Mouse (Mus musculus): ENCODE results near the gene Mettl3. TPM values are rescaled to one million over a fixed set of nuclear protein-coding genes. Genes with fewer than 3 reads are reported as not detected.
"Not testable (repeated sequence)": the region's sequence is repeated elsewhere in the genome, so short reads cannot be mapped to it uniquely, and the experiment has no call there.

Gene Mettl3
- total RNA-seq (2021), result 10 to 100 TPM; 36.1 to 47.3 TPM
- long read RNA-seq, experiment 1, transcript Mettl3-201 (11 exons, 2,025 nt), result major isoform, 42 of 63 reads
- long read RNA-seq, experiment 1, partial matches to known transcripts, result 11 of 63 reads
- long read RNA-seq, experiment 1, other reads (novel, unspliced or antisense), result 10 of 63 reads
- long read RNA-seq, experiment 2, transcript Mettl3-201 (11 exons, 2,025 nt), result major isoform, 10 of 15 reads
- long read RNA-seq, experiment 2, partial matches to known transcripts, result 1 of 15 reads
- long read RNA-seq, experiment 2, other reads (novel, unspliced or antisense), result 3 of 15 reads

DNA sequence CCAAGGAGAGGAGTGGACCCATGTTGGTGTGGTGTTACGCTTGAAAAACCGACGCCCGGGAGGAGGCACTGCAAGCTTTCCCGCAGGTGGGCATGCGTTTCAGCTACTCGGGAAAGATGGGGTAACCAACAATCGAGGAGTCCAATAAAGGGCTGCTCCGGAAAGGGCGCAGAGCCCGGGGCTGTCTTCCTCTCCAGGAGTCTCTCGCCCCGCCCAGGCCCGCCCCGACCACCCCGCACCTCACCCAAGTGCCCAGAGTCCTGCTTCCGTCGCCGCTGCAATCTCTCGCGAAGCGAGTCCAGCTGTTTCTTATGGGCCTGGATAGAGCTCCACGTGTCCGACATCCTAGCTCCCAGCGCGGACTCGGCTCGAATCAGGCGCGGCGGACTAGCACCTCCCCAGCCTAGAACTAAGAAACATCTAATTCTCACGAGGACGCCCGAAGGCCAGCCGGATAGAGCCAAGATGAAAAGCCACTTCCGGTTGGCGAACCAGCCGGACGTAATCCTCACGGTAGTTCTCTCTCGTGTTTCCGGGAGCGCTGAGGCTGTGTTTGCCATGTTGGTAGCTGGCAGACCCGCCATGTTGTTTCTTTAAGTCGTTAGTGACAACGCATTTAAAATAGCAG lies at the start of gene Mettl3:
Gene Mettl3, minus strand, starts transcription at position 485 of the 628 bp plus-strand sequence.
- DNase-seq, result peak; percentile 92

DNA sequence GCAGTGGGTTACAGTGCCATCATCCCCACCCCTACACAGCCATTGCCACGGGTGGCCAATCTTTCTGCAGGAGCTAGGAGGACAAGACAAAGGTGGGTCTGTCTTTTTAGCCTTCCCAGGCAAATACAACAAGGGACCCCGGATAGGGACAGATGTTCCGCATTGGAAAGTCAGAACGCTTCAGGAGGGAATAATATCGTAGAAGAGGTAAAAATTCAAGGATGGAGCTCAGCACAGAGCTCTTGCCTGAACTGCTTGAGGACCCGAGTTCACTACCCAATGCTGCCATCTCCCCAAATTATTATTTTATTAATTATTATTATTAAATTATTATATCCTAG lies 34.6 kb upstream of the Mettl3 start:
- DNase-seq, result no peak

DNA sequence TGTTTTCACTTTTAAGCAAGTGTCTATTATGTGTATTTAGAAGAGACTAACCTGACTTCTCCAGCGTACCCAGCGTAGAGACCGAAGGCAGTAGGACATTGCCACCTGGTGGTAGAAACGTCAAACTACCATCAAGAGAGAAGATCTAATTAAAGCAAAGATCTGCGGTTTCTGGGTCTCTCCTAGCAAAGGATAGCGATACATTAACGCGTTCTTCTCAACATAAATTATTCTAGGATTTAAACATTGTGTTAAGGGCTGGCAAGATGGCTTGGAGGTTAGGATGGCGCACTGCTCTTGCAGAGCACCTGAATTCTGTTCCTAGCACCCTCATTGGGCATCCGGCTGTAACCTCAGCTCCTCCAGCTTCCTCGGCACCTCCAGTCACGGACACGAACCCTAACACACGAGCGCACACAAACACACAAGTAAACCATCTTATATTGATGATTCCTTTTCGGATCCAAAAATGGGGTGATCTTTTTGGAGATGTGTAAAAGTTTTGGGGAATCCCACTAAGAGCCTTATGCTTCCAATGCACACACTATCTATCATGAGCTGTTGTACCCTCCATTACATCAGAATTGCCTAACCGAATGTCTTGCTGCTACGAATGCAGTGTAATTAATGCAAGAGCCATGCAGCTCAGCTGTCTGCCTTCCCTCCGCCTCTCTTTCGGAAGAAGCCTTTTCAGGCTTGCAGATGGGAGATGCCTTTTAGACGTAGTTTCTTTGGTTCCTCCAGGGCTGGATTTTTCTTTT lies 34.0 kb upstream of the Mettl3 start:
- DNase-seq, result peak; percentile 36 to 71

DNA sequence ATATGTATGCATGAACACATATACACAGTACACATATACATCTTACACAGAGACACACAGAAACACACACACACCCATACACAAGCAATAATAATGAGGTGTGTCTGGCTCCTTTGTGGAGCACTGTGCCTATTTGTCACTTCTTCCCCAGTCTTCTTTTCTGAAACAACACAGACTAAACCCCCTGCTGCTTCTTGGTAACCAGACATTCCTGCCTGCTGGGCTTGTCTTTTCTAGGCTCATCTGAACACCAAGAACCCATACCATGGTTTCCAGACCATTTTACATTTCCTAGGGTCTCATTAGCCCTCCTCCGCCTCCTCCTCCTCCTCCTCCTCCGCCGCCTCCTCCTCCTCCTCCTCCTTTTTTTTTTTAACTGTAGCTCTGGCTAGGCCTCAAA lies 27.2 kb upstream of the Mettl3 start:
- DNase-seq, result no peak

DNA sequence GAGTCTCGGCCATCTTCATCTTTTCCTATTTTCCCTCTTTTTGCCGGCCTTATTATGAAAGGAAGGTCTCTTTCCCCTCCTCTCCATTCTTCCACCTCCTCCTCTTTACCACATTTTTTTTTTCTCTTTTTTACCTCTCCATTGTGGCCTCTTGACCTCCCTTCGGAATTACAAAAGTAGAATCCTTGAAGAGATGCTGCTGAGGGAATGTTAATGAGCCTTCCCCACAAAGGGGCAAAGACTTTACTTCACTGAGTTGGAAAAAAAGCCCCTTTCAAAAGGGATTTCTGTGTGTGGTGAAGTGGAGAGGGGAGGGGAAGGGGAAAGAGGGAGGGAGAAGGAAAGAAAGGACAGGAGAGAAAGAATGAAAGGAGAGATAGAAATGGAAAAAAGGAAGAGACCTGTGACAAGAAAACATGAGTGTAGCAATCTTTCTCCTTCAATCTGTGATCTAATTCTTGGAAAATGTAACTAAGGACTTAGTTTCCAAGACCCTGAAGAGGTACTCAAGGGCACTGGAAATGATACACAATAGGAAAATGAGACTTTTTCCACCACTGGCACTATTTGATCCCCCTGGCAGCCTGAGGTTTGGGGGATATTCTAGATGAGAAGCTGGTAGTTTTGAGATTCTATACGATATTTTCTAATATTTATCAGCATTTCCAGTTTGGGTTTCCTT lies 26.3 kb upstream of the Mettl3 start:
- no peak for DNase-seq

DNA sequence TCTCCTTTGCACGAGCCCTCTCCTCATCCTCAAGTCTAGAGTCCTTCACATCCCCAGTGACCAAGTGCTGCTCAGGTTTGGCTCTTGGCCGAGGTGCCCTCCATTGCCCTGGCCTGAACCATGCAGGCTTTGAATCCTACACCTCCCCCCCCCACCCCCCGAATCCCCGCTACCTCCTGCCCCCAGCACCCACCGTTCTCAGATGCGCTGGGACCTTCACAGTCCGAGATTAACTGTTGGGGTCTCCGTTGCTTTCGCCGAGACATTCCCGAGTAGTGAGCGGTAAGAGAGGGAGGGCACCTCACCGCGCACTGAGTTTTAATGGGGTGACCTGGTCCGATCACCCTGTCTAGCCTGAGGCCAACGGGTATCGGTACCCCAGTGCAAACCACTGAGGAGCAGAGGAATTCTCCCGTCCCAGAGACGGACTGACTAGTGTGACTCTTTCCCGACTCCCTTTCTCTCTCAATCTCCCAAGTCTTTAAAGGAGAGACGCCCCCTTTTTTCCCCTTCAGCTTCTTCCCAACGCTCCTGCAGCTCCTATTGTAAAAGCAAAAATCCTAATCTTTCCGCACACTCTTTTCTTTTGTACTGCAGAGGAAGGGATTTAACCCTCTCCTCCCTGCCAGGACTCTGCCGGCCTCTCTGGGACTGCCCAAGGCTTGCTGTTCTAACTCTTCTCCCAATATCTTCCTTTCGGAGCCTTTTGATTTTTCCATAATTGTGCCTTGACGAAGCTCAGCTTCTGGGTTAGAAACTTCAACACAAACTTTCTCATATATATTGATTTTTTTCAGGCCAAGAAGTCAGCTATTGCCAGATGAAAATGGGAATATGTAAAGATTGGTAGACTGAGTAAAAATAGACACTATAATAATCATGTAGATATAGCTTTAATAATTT lies 23.2 kb upstream of the Mettl3 start, which contains the start of gene Sall2:
Gene Sall2, minus strand, starts transcription at position 853 of the 903 bp plus-strand sequence.
- no peak for DNase-seq

DNA sequence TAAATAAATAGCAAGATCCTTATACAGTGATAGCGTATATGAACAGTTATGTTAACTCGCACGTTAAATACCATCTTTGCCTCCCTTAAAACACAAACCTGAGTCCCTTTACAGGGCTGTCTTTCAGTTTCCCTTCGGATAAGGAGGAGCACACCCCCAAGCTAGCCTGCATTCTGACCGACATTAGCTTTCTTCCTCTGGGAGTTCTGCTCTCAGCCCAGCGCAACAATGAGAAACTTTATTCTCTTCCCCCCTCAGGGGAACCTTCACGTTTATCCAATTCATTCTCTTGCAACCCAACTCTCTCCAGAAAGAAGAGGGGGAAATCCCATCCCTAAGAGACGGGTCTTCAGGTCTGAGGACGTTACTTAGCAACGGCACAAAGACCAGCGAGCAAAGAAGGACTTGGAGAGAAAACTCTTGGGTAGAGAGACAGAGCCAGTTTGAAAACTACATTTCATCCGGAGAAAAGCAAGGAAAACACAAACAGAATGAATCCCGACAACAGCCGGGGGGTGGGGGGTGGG lies 22.5 kb upstream of the Mettl3 start:
- no peak for DNase-seq

DNA sequence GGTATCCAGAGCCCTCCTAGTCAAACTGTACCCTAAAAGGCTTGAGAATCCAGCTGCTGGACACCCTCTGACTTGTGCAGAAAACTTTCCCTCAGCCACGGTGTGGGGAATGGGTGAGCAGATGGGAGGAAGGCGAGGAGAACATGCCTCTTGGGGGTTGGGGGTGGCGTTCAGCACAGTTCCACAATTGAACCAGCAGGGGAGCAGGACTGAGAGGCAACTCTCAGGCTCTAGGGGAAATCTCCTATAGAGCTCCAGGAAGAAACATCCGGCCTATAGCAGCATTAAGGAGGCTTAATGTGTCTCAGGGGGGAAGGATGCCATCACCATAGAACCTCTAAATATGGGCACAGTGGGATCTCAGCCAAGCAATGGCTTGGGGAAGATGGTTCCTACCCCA lies 21.0 kb upstream of the Mettl3 start:
- DNase-seq, result no peak

DNA sequence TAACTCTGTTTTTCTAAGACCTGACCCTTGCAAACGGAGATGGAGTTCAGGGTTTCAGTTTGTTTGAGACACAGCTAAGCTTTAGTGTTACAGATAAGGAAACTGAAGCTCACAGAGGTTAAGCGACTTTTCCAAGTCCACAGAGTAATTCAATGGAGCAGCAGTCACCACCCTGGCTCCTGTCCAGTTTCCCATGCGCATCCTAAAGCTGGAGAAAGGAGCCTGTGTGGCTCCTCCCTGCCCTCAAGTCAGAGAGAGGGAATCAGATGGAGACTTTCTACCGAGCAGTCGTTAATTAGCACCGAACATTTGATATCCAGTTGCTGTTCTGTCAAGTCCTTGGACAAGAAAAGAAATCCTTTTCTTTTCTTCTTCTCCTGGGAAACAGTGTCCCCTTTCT lies 14.4 kb upstream of the Mettl3 start:
- DNase-seq, result no peak

DNA sequence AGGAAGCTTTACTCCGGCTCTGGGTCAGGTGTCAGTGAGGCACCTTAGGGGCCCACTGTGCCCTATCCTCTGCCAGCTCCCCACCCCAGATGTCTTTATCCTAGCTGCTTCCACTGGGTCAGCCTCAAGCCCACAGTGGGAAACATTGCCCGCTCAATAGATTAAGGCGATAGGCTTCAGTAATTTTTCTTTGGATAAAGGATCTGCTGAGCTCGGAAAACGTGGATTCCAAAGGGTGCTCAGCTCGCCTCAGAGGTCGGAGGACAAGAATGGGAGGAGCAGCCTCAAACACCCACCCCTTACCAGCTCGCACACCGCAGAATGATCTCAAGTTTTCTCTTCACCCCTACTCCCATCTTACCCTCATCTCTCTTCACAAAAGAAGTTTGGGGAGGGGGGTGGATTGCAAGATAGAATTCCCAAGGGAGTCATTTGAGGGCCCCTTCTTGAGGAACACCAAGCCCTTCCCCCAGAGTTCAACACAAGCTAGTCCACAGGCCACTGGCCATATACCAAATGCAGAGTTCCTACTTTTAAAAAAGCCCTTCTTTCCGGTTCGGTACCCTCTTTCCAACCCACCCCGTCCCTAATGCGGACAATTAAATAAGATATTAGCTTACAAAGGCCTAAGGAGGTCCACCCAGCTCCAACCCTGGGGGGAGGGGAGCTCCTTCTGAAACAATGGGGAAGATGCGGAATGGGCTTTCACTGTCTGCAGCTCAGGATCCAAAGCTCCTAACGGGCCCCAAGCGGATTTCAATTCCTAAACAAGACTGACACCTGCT lies 11.7 kb upstream of the Mettl3 start:
- DNase-seq, result peak; percentile 13 to 27

DNA sequence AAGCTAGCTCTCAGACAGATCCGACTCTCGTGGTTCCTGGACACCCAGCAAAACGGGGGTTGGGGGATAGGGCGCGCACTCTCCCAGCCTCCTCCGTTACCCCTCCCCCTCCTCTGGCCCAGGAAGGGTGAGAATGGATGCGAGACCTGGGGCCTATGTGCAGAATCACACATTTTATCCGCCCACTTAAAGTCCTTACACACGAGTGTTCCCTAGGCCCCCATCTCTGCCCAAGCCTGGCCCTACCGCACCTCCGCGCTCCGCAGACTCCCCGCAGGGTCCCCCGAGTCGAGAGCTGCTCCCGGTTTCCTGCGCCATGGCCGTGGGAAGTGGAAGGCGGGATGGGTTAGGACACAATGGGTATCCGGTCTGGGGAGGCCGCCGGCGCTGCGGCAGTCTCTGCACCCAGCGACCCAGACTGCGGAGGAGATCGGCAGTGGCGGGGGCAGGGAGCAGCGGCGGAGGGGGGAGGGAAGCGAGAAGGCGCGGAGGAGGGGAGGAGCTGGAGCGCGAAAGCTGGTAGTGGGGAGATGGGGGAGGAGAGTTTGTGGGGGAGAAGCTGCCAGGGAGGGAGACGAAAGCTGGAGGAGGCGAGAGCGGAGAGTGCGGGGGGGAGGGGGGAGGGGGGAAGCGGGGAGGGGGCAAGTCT lies 11.0 kb upstream of the Mettl3 start:
- DNase-seq, result peak; percentile 73 to 83

DNA sequence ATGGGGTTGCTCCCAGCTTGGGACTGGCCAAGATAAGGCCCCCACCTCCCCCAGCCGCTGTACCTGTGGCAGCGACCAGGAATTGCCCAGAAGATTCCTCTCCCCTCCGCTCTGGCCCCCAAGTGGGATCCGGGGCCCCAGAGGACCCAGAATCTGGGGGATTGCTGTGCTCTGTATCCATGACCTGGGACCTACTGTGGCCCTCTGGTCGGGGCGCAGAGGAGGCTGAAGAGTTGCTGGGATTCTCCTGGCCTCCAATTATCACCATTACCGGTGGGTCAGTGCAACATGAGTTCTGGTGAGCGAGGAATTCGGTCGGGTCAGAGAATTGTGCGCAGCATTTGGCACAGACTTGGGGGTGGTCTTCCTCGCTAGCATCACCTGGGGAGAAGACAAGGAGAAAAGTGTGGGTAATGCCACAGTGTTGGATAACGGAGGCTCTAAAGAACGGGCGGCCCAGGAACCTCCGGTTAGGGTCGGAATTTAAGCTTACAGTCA lies 10.4 kb upstream of the Mettl3 start:
- DNase-seq, result no peak

DNA sequence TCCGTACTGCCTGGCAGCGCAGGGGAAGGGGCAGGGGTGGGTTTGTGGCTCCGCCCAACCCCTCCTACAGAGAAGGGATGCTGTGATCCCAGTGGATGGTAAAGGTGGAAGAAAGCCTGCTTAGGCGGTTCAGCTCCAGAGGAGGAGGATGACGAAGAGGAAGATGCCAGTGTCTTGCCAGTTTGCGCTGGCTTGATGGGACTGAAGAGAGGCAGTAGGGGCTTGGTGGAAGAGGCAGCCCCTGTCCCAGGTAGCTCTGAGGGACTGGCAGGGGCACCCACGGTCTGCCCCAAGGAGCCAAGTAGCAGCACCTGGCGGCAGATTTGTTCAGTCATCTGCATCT lies 9.9 kb upstream of the Mettl3 start:
- DNase-seq, result no peak

DNA sequence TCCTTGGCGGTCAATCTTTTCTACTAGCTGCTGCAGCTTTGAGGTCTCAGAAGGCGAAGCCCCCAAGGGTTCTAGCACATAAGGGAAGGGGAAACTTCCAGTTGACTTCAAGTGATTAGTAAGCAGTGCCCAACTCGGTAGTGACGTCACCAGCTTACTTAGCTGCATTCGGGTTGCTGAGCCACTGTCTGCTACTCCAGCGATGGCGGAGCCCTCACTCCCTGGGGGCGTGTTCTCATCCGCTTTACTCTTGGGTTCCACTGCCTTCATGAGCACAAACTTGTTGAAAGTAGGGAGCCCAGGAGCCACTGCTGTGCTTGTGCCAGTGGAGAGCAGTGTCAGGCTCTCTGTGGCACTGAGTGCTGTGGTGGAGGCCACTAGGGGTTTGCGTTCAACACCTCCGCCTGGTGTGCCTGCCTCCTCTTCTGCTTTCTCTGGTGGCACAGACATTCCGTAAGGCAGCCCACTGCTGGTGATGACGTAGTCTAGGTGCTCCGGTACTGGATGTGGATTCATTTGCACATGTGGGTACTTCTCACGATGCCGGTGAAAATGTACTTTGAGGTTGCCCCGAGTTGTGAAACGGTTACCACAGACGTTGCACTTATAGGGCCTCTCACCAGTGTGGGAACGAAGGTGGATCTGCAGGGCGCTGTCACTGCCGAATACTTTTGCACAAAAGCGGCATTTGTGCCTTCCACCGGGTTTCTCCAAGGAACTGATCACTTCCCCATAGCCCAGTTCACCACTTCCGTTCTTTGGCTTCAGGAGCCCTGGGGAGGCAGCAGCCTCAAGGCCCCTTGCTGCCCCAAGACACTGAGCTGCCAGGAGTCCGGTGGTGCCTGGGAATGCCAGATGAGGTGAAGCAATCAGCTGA lies 9.2 kb upstream of the Mettl3 start:
- DNase-seq, result no peak

DNA sequence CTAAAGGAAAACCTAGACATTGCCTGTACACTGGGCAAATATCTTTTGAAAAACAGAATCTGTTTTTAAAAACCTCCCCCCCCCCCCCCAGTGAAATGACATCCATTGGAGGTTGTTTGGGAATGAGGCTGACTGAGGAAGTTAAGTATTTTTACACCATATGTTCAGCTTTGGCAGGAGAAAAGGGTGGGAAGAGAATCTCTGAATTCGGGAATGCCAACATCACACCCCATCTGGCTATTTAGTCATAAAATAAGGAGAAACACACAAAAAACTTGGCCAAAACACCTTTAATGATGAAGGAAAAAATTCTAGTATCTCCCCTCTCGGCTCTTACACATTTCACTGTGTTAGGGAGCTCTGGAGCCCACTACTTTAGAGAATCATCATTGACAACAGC lies 6.0 kb upstream of the Mettl3 start:
- no peak for DNase-seq

DNA sequence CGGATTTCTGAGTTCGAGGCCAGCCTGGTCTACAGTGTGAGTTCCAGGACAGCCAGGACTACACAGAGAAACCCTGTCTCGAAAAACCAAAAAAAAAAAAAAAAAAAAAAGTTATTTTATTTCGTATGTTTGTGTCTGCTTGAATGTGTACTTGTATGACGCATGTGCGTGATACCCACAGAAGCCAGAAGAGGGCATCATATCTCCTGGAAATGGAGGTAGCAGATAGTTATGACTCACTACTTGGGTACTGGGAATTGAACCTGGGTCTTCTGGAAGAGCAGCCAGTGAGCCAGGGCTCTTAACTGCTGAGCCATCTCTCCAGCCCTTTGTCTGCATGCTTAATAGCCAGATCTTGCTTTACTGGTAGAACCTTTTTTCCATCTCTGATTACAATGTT lies 5.4 kb upstream of the Mettl3 start:
- not testable (repeated sequence) for DNase-seq

DNA sequence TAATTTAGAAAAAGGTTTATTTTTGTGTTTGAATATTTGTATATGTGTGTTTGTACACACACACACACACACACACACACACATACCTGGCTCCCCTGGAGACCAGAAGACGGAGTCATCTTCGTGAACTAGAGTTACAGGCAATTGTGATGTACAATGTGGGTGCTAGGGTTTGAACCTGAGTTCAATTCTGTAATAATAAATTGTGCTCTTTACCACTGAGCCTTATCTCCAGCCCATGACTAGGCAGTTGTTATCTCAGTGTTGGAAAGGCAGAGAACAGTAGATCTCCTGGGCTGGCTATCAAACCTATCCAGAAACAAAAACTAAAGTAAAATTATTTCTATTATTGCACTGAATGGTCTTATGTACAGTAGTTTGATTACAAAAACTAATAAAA lies 1.2 kb upstream of the Mettl3 start:
- DNase-seq, result no peak

DNA sequence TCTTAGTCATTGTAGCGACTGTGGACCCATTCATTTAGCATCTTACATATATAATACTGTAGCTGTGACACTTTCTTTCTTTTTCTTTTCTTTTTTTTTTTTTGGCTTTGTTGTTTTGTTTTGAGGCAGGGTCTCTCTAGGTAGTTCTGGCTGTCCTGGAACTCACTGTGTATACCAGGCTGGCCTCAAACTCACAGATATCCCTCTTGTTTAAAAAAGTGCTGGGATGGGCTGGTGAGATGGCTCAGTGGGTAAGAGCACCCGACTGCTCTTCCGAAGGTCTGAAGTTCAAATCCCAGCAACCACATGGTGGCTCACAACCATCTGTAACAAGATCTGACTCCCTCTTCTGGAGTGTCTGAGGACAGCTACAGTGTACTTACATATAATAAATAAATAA lies 1.4 kb downstream of the Mettl3 start:
- DNase-seq, result not testable (repeated sequence)

All from adrenal gland, postnatal 36 days (tissue).